In the genomic region with DNA sequence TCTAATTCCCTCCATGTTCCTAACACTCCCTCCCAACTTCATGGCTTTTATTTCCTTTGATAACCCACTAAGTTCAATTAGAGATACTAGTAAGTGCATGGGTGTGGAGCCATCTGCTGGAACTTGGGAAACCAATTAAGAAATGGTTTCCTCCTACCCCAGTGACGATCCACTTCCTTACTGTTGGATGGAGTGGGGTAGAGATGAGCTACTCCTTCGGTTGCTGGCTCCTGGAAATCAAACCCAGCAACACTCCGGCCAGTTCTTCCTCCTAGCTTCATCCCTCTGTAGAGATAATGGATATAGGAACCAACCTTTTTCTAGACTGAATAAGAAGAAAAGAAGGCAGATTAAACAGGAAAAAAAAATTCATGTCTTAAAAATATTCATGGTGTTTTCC, we compare ENCODE assay signal across 9 mouse cellular contexts.
"Had no signal": no experiment of that assay in that cellular context is flagged by ENCODE, and none has a peak within 500 bp of the region (broad histone marks: within the 10 kb centered on the region; RNA-seq: fewer than 3 reads in every experiment).

No protein-coding gene starts in this region.

- H3K4me1 ChIP-seq: midbrain, embryonic 13.5 days; neural tube, embryonic 15.5 days; stomach, embryonic 15.5 days had no signal

- H3K9me3 ChIP-seq: limb, embryonic 15.5 days; liver, embryonic 13.5 days; midbrain, embryonic 13.5 days; neural tube, embryonic 15.5 days; stomach, embryonic 15.5 days had no signal

- H3K27ac ChIP-seq: limb, embryonic 15.5 days; liver, embryonic 13.5 days; midbrain, embryonic 13.5 days; neural tube, embryonic 15.5 days; stomach, embryonic 15.5 days had no signal

- ATAC-seq: midbrain, embryonic 13.5 days had no signal

- H3K4me3 ChIP-seq: limb, embryonic 15.5 days; liver, embryonic 13.5 days; midbrain, embryonic 13.5 days; myocyte; neural tube, embryonic 15.5 days; stomach, embryonic 15.5 days had no signal

- DNase-seq: layer of hippocampus, postnatal 36 days; liver, embryonic 13.5 days; lung, postnatal 4 days; thymus, postnatal 36 days had no signal

- H3K4me2 ChIP-seq: limb, embryonic 15.5 days; liver, embryonic 13.5 days; midbrain, embryonic 13.5 days; neural tube, embryonic 15.5 days; stomach, embryonic 15.5 days had no signal

- H3K9ac ChIP-seq: limb, embryonic 15.5 days; liver, embryonic 13.5 days; midbrain, embryonic 13.5 days; neural tube, embryonic 15.5 days; stomach, embryonic 15.5 days had no signal

- H3K27me3 ChIP-seq: limb, embryonic 15.5 days; liver, embryonic 13.5 days; midbrain, embryonic 13.5 days; neural tube, embryonic 15.5 days; stomach, embryonic 15.5 days had no signal

- H3K36me3 ChIP-seq: limb, embryonic 15.5 days; liver, embryonic 13.5 days; midbrain, embryonic 13.5 days; neural tube, embryonic 15.5 days; stomach, embryonic 15.5 days had no signal
